Mouse (Mus musculus) heart, adult 2 months (tissue): ENCODE results near the gene Rcor1.

Source experiments
- CTCF ChIP-seq: fragments of 200-600 bp; IDR thresholded peaks from 2 replicates; pipeline ENCODE4 v1.8.1; 2022; ENCODE audit warnings: antibody characterized with exemption, mild to moderate bottlenecking, moderate library complexity
- POLR2A ChIP-seq: fragments of 200-500 bp; IDR thresholded peaks from 2 replicates; pipeline ENCODE4 v1.6.1; 2011; ENCODE audit warnings: mild to moderate bottlenecking, low read depth, low read length, control low read depth; ENCODE audit not compliant: insufficient read depth

DNA sequence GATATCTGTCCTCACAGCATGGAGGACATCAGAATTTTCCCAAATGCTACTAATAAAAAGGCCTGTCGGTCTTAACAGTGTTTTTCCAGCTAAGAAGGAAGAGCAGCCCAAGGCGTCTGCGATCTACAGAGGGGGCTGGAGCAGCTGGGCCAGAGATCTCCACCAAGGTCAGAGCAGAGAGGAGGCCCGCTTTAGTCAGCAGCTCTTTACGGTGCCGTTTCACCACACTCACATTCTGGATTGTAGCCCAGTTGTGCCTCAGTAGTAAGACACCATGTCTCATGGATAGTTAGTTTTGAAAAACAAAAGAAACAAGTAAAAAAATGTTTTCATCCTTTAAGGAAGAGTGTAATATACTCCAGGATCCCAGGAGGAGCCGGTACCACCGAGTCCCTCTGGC is 72.0 kb downstream of the Rcor1 start:
- TF ChIP-seq CTCF (no peak), POLR2A (no peak)
